Mouse (Mus musculus): ENCODE data around the gene Krt39.

The Krt39 gene

GRCm38 (mm10) chr11:99471946-99472345, 49.2 kb downstream of the Krt39 start:
- peak; percentile 52 for DNase-seq (ENCODE audit: low spot score)

DNA sequence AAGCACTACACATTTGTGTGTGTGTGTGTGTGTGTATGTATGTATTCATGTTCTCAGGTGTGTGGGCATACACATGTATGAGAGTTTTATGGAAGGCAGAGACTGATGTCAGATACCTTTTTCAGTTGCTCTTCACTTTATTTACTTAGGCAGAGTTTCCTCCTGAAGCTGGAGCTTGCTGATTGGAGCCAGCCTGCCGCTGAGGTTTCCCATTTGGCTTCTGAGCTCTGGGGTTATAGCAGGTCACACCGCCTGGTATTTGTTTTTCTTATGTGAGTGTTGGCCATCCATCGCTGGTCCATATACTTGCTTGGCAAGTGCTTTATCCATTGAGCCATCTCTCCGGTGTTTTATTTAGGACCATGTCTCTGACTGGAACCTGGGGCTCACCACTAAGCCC, 51.9 kb downstream of the Krt39 start:
- DNase-seq (ENCODE audit: low spot score), result peak; percentile 51

DNA sequence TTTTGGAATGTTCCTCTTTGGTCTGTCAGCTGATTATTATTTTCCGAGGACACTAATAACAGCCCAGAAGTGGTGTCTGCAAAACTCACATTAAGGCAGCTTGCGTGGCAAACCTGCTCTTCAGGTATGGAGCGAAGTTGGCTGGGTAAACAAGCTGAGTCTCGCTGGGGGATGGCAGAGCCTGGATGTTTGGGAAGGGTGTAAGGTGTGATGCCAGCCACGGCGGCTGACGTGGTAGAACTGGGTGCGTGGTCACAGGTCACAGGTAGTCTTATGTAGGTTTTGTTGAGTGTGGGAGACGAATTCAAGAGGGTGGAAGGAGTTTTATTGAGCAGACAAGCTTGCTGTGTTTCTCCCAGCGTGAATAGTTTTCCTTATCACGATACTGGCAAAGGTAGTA, 52.6 kb downstream of the Krt39 start:
- peak; percentile 38 for DNase-seq (ENCODE audit: low spot score)

GRCm38 (mm10) chr11:99466316-99466715, 54.8 kb downstream of the Krt39 start:
- peak; percentile 18 for DNase-seq (ENCODE audit: low spot score)

DNA sequence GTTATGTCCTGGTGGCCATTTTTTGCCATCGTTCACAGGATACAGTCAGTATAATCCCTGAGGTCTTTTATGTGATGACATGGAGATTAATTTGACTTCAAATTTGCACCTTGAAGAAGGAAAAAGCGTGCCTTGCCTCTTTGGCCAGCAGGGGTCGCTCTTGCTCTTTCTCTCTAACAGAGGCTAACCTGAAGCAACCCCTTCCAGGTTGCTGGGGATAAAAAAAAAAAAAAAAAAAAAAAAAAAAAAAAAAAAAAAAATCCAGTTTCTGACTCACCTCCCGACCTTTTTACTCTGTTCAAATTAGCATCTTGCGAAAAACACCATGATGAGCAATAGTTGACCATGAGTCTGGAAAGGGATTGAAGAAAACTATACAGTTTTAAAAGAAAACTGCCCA, 56.3 kb downstream of the Krt39 start:
- DNase-seq (ENCODE audit: low spot score), result peak; percentile 64

Data from lung, postnatal 25 days (tissue).